Mouse (Mus musculus): ENCODE data around the gene Mrpl23.
A peak's percentile ranks its signal among the peaks of the same experiment; 100 is the strongest.

DNA sequence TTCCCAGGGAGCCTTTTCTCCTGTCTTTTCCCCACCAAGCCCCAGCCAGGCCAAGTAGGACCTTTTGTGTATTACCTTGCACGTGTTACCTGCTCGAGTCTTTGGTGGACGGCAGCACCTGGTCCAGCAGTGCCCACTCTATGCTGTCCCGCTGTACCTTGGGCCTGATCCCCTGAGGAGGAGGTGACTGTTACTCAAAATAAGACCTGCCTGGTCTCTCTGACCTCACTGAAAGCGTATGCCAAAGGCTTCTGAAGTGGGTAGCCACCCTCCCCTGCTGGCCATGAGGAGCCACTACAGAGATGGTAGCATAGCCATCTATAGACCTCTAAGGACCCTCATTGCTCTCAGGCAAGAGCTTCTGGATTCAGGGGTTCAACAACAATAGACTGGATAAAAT is 35.7 kb upstream of the Mrpl23 start:
- TF ChIP-seq CTCF (IDR thresholded peaks at IDR 0.05; ENCODE audit: low read depth) (peak; percentile 59), EP300 (IDR thresholded peaks at IDR 0.05; ENCODE audit: low read depth) (no peak)

All from liver, postnatal 0 days (tissue).